Mouse (Mus musculus) embryonic stem cell, embryonic (primary cell): Measurements from ENCODE around the gene Slc44a1.

Experiments
- CTCF ChIA-PET, 4 experiments: fragments of 300-600 bp in 2 of 4; fragments of 350-600 bp in 2 of 4; sonication (Branson Sonifier 250); formaldehyde crosslinking; loops; one replicate each; lab custom pipeline; 2022; ENCODE audit warnings: inconsistent platforms in 2 of 4; lab: Charles Lee
- POLR2A ChIA-PET, 4 experiments: fragments of 300-600 bp in 2 of 4; fragments of 350-600 bp in 2 of 4; sonication (Branson Sonifier 250); formaldehyde crosslinking; loops; one replicate each; lab custom pipeline; 2022; ENCODE audit warnings: antibody characterized with exemption in 4 of 4, inconsistent platforms in 1 of 4; lab: Charles Lee

The Slc44a1 gene

GRCm38 (mm10) chr4:53596063-53596895 is 156.1 kb downstream of the Slc44a1 start:
- ChIA-PET POLR2A (no interaction called here), CTCF (interaction anchor here in 3 of 4 experiments (0.6 to 1.1 kb wide), 4 partner anchors 17 to 611 kb away, joined by 3 to 5 read pairs (median 4); no protein-coding TSS in a partner anchor)

- ChIA-PET POLR2A (interaction anchor here in 2 of 4 experiments (0.6 to 1.4 kb wide), 5 partner anchors 15 to 748 kb away, joined by 3 to 6 read pairs (median 3); no protein-coding TSS in a partner anchor), CTCF (interaction anchor here (0.6 to 1.3 kb wide), 41 partner anchors 9 to 913 kb away, joined by 3 to 12 read pairs (median 4); partner anchors contain the start of genes Abca1 (in 1 of the 4) and Fsd1l (in 1 of the 4))
Measured at GRCm38 (mm10) chr4:53600462-53600861, 160.2 kb downstream of the Slc44a1 start.

- ChIA-PET POLR2A (interaction anchor here in 1 of 4 experiments (1.3 kb wide), 1 partner anchor 14 kb away, joined by 6 read pairs; no protein-coding TSS in a partner anchor), CTCF (interaction anchor here in 1 of 4 experiments (1.0 kb wide), 1 partner anchor 15 kb away, joined by 3 read pairs; no protein-coding TSS in a partner anchor)
Measured at GRCm38 (mm10) chr4:53614576-53615225, 174.5 kb downstream of the Slc44a1 start.

- CTCF ChIA-PET = no interaction called here
- POLR2A ChIA-PET = no interaction called here
Measured at GRCm38 (mm10) chr4:53617968-53618367, 177.8 kb downstream of the Slc44a1 start.

- CTCF ChIA-PET = interaction anchor here in 1 of 4 experiments (0.9 kb wide), 1 partner anchor 505 kb away, joined by 4 read pairs; no protein-coding TSS in a partner anchor
- POLR2A ChIA-PET = interaction anchor here in 1 of 4 experiments (1.5 to 1.7 kb wide), 2 partner anchors 11 to 20 kb away, joined by 3 to 4 read pairs; partner anchors contain the start of gene Fsd1l
Measured at GRCm38 (mm10) chr4:53620104-53620503, 179.9 kb downstream of the Slc44a1 start.

- CTCF ChIA-PET = interaction anchor here in 1 of 4 experiments (0.6 kb wide), 1 partner anchor 90 kb away, joined by 6 read pairs; no protein-coding TSS in a partner anchor
- POLR2A ChIA-PET = no interaction called here
Measured at GRCm38 (mm10) chr4:53621084-53621483, 180.9 kb downstream of the Slc44a1 start.

- POLR2A ChIA-PET = no interaction called here
- CTCF ChIA-PET = interaction anchor here in 1 of 4 experiments (0.6 kb wide), 1 partner anchor 90 kb away, joined by 6 read pairs; no protein-coding TSS in a partner anchor
Measured at GRCm38 (mm10) chr4:53621490-53621889, 181.3 kb downstream of the Slc44a1 start.

GRCm38 (mm10) chr4:53623711-53624110 is 183.5 kb downstream of the Slc44a1 start:
- ChIA-PET CTCF (no interaction called here), POLR2A (interaction anchor here in 1 of 4 experiments (0.6 kb wide), 1 partner anchor 483 kb away, joined by 3 read pairs; no protein-coding TSS in a partner anchor)

- ChIA-PET CTCF (interaction anchor here in 2 of 4 experiments (0.7 to 1.0 kb wide), 2 partner anchors 25 to 639 kb away, joined by 3 to 4 read pairs; no protein-coding TSS in a partner anchor), POLR2A (no interaction called here)
Measured at GRCm38 (mm10) chr4:53624816-53625215, 184.6 kb downstream of the Slc44a1 start.

GRCm38 (mm10) chr4:53625263-53625662 is 185.1 kb downstream of the Slc44a1 start:
- POLR2A ChIA-PET = interaction anchor here in 1 of 4 experiments (1.0 kb wide), 1 partner anchor 36 kb away, joined by 3 read pairs; no protein-coding TSS in a partner anchor

GRCm38 (mm10) chr4:53628924-53629323 is 188.7 kb downstream of the Slc44a1 start:
- ChIA-PET POLR2A (interaction anchor here in 2 of 4 experiments (0.6 kb wide), 2 partner anchors 56 to 100 kb away, joined by 3 to 4 read pairs; no protein-coding TSS in a partner anchor), CTCF (interaction anchor here in 1 of 4 experiments (1.6 kb wide), 1 partner anchor 29 kb away, joined by 8 read pairs; no protein-coding TSS in a partner anchor)

More at GRCm38 (mm10) chr4:53625263-53625662, 185.1 kb downstream of the Slc44a1 start:
- CTCF ChIA-PET = interaction anchor here in 2 of 4 experiments (0.7 to 1.0 kb wide), 2 partner anchors 25 to 640 kb away, joined by 3 to 4 read pairs; no protein-coding TSS in a partner anchor

GRCm38 (mm10) chr4:53630963-53631315 is 190.7 kb downstream of the Slc44a1 start:
- ChIA-PET POLR2A (interaction anchor here in 1 of 4 experiments (1.0 to 1.4 kb wide), 2 partner anchors 11 to 55 kb away, joined by 4 read pairs; no protein-coding TSS in a partner anchor), CTCF (interaction anchor here in 1 of 4 experiments (1.1 kb wide), 1 partner anchor 31 kb away, joined by 3 read pairs; no protein-coding TSS in a partner anchor)

- ChIA-PET POLR2A (interaction anchor here in 1 of 4 experiments (1.0 to 1.4 kb wide), 2 partner anchors 12 to 55 kb away, joined by 4 read pairs; no protein-coding TSS in a partner anchor), CTCF (interaction anchor here in 1 of 4 experiments (1.1 kb wide), 1 partner anchor 31 kb away, joined by 3 read pairs; no protein-coding TSS in a partner anchor)
Measured at GRCm38 (mm10) chr4:53631316-53632010, 191.2 kb downstream of the Slc44a1 start, which contains the start of gene Fsd1l. Gene Fsd1l (plus strand): TSS chr4:53631471.

GRCm38 (mm10) chr4:53632011-53632349 is 191.8 kb downstream of the Slc44a1 start:
- ChIA-PET CTCF (no interaction called here), POLR2A (no interaction called here)

- ChIA-PET CTCF (no interaction called here), POLR2A (no interaction called here)
Measured at GRCm38 (mm10) chr4:53635336-53635735, 195.1 kb downstream of the Slc44a1 start.

GRCm38 (mm10) chr4:53637269-53637909 is 197.2 kb downstream of the Slc44a1 start:
- ChIA-PET POLR2A (interaction anchor here in 1 of 4 experiments (0.7 kb wide), 2 partner anchors 190 to 609 kb away, joined by 3 read pairs; no protein-coding TSS in a partner anchor), CTCF (no interaction called here)

GRCm38 (mm10) chr4:53638549-53639123 is 198.4 kb downstream of the Slc44a1 start:
- ChIA-PET POLR2A (no interaction called here), CTCF (no interaction called here)
